Mouse (Mus musculus) embryonic facial prominence, embryonic 11.5 days (tissue): Measurements from ENCODE around the gene Tfb2m. TPM values are rescaled to one million over a fixed set of nuclear protein-coding genes. Genes with fewer than 3 reads are reported as not detected.

ENCODE experiments used
- ATAC-seq: fragments of 200-750 bp; cut with Nextera tagmentation; replicated peaks from 2 replicates; pipeline ENCODE4 v1.8.0; 2017; ENCODE audit warnings: low read depth; ENCODE audit not compliant: insufficient number of reproducible peaks, low FRiP score, low TSS enrichment
- DNase-seq: peaks from one replicate; pipeline ENCODE4 v3.0.0-alpha.2; 2015; ENCODE audit warnings: low spot score
- H3K27ac ChIP-seq: fragments of 300-500 bp; sonication (generic); replicated peaks from 2 replicates; pipeline ENCODE4 v1.5.1; 2014; ENCODE audit warnings: mild to moderate bottlenecking, low read depth, low read length, control low read depth
- H3K27me3 ChIP-seq: fragments of 300-500 bp; sonication (generic); 2 replicates; pipeline ENCODE4 v1.6.1; 2014; ENCODE audit warnings: mild to moderate bottlenecking, low read length, moderate library complexity, mixed read lengths; ENCODE audit not compliant: control insufficient read depth, insufficient read depth
- H3K36me3 ChIP-seq: fragments of 300-500 bp; sonication (generic); replicated peaks from 2 replicates; pipeline ENCODE4 v1.6.1; 2014; ENCODE audit warnings: low read depth, mild to moderate bottlenecking, low read length, moderate library complexity, mixed read lengths; ENCODE audit not compliant: control insufficient read depth, insufficient read depth
- H3K4me1 ChIP-seq: fragments of 300-500 bp; sonication (generic); 2 replicates; pipeline ENCODE4 v1.6.1; 2014; ENCODE audit warnings: low read length, mixed read lengths; ENCODE audit not compliant: control insufficient read depth, insufficient read depth
- H3K4me2 ChIP-seq: fragments of 300-500 bp; sonication (generic); 2 replicates; pipeline ENCODE4 v1.6.1; 2014; ENCODE audit warnings: low read depth, mild to moderate bottlenecking, control low read depth, low read length, moderate library complexity
- H3K4me3 ChIP-seq: fragments of 300-500 bp; sonication (generic); 2 replicates; pipeline ENCODE4 v1.5.1; 2014; ENCODE audit warnings: low read depth, low read length, control low read depth
- H3K9ac ChIP-seq: fragments of 300-500 bp; sonication (generic); replicated peaks from 2 replicates; pipeline ENCODE4 v1.6.1; 2014; ENCODE audit warnings: mild to moderate bottlenecking, control low read depth, low read length
- H3K9me3 ChIP-seq: fragments of 300-500 bp; sonication (generic); replicated peaks from 2 replicates; pipeline ENCODE4 v1.6.1; 2016; ENCODE audit warnings: mild to moderate bottlenecking, low read length, inconsistent platforms, mixed read lengths; ENCODE audit not compliant: control insufficient read depth
- WGBS: fragments of 180-500 bp; shearing (Covaris S2); extraction: QIAGEN DNeasy Blood & Tissue Kit; methylation state at CpG from one replicate; pipeline ENCODE4 v1.1.7; 2014; 5-methylcytosine and 5-hydroxymethylcytosine counted together
- polyA plus RNA-seq: library from polyadenylated mRNA; unstranded; fragments of >200 nt; fragmentation: Nextera tagmentation; extraction: Ambion mirVana; gene quantifications from 2 replicates; pipeline ENCODE4 v1.2.1, GENCODE M21; 2014

The Tfb2m gene
- polyA plus RNA-seq, 1 experiment from 2014 or later, result 38.5 TPM

- Histone ChIP-seq H3K27ac (no peak overlapping the region), H3K9ac (no peak overlapping the region), H3K9me3 (no peaks in the 10 kb centered on the region), H3K36me3 (no peaks in the 10 kb centered on the region), H3K4me3 (no peak overlapping the region), H3K27me3 (no peaks in the 10 kb centered on the region), H3K4me2 (no peak overlapping the region), H3K4me1 (no peaks in the 10 kb centered on the region; the same call in 1 of the 2 replicates)
- no peak for ATAC-seq
- WGBS, result 90% methylated on average over 3 of the region's 3 CpGs
- DNase-seq, result no peak
These were observed 37.0 kb upstream of the Tfb2m start for GRCm38 (mm10) chr1:179583090-179583489.

GRCm38 (mm10) chr1:179582021-179582433 lies 36.0 kb upstream of the Tfb2m start:
- DNase-seq, result no peak
- Histone ChIP-seq H3K27me3 (no peaks in the 10 kb centered on the region), H3K4me3 (no peak overlapping the region), H3K9ac (no peak overlapping the region), H3K9me3 (no peaks in the 10 kb centered on the region), H3K36me3 (no peaks in the 10 kb centered on the region), H3K4me2 (no peak overlapping the region), H3K4me1 (no peaks in the 10 kb centered on the region), H3K27ac (no peak overlapping the region)
- ATAC-seq, result no peak
- WGBS, result 55% methylated on average over 6 of the region's 6 CpGs

DNA sequence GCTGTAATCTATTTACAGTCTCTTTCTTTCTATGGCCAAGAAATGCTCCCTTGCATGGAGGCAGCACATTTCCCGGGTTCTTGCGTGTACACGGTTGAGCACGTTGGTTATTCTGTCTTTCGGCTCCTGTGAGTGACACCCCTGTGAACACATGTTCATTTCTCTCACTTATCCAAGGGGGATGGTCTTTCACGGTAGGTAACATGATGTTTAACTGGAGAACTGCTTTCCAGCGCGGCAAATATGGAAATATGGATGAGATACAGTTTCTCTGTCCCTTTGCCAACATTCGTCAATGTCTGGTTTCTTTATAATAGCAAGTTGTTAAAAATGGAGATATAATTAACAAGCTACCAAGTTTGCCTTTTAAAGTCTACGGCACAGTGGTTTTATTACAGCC lies 35.4 kb upstream of the Tfb2m start:
- ATAC-seq (no peak), DNase-seq (no peak)
- no peaks in the 10 kb centered on the region for H3K36me3 ChIP-seq
- H3K27me3 ChIP-seq, result no peaks in the 10 kb centered on the region
- no peak overlapping the region for H3K9ac ChIP-seq
- H3K4me3 ChIP-seq, result no peak overlapping the region
- H3K4me2 ChIP-seq, result no peak overlapping the region
- H3K9me3 ChIP-seq, result no peaks in the 10 kb centered on the region
- H3K4me1 ChIP-seq, result no peaks in the 10 kb centered on the region
- no peak overlapping the region for H3K27ac ChIP-seq
- WGBS, result 91% methylated on average over 10 of the region's 10 CpGs

DNA sequence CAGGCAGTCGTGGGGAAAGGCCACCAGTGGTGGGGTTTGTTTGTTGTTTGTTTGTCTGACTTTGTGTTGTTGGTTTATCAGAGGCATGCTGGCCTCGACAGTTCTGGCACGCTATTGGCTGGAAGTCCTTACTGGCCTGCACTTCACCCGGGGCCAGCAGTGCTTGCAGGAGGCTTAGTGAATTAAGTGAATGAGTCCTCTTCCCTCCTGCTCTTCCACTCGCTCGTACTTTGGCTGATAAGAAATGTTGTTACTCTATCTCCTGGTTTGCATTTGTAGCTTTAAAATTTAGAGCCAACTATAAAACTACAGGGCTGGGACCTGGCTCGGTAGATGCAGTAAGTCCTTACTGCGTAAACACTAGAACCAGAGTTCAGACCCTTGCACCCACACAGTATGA lies 34.1 kb upstream of the Tfb2m start:
- Histone ChIP-seq H3K27me3 (no peaks in the 10 kb centered on the region), H3K4me3 (no peak overlapping the region), H3K4me2 (no peak overlapping the region), H3K4me1 (no peaks in the 10 kb centered on the region), H3K36me3 (no peaks in the 10 kb centered on the region), H3K9ac (no peak overlapping the region), H3K9me3 (no peaks in the 10 kb centered on the region), H3K27ac (no peak overlapping the region)
- ATAC-seq (no peak), DNase-seq (no peak)
- 78% methylated on average over 8 of the region's 8 CpGs for WGBS

DNA sequence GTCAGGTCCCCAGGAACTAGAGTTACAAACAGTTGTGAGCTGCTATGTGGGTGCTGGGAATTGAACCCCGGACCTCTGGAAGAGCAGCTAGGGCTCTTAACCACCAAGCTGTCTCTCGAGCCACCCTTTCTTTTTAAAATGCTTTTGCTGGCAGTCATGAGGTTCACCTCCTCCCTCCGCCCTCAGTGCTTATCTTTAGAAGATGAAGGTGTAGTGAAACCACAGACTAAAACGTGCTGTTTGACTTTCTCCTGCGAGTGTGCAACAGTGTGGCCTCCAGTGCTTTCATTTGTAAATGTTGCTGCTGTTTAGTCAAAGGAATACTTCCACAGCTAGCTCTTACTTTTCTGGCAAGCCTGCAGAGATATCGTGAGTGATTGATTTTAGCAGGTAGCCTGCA lies 32.6 kb upstream of the Tfb2m start:
- H3K4me3 ChIP-seq, result no peak overlapping the region
- no peak for DNase-seq
- H3K27me3 ChIP-seq, result no peaks in the 10 kb centered on the region
- 90% methylated on average over 6 of the region's 6 CpGs for WGBS
- H3K9me3 ChIP-seq, result no peaks in the 10 kb centered on the region
- H3K9ac ChIP-seq, result no peak overlapping the region
- no peak for ATAC-seq
- no peak overlapping the region for H3K4me2 ChIP-seq
- no peaks in the 10 kb centered on the region for H3K4me1 ChIP-seq
- H3K36me3 ChIP-seq, result no peaks in the 10 kb centered on the region
- no peak overlapping the region for H3K27ac ChIP-seq

GRCm38 (mm10) chr1:179573650-179574206 lies 27.7 kb upstream of the Tfb2m start:
- no peaks in the 10 kb centered on the region for H3K27me3 ChIP-seq
- no peak overlapping the region for H3K4me2 ChIP-seq
- H3K27ac ChIP-seq, result no peak overlapping the region
- H3K4me1 ChIP-seq, result no peaks in the 10 kb centered on the region
- WGBS, result 72% methylated on average over 6 of the region's 6 CpGs
- H3K9me3 ChIP-seq, result no peaks in the 10 kb centered on the region
- no peak overlapping the region for H3K4me3 ChIP-seq
- H3K36me3 ChIP-seq, result no peaks in the 10 kb centered on the region
- ATAC-seq (no peak), DNase-seq (no peak)
- no peak overlapping the region for H3K9ac ChIP-seq

- Histone ChIP-seq H3K9ac (no peak overlapping the region), H3K27ac (no peak overlapping the region), H3K27me3 (no peaks in the 10 kb centered on the region), H3K4me2 (no peak overlapping the region), H3K4me3 (no peak overlapping the region), H3K36me3 (no peaks in the 10 kb centered on the region), H3K9me3 (no peaks in the 10 kb centered on the region), H3K4me1 (no peaks in the 10 kb centered on the region)
- DNase-seq (no peak), ATAC-seq (no peak)
- whole genome bisulfite sequencing, result 83% methylated on average over 4 of the region's 4 CpGs
These were observed 25.6 kb upstream of the Tfb2m start for GRCm38 (mm10) chr1:179571686-179572085.

GRCm38 (mm10) chr1:179570482-179570881 lies 24.4 kb upstream of the Tfb2m start:
- 93% methylated on average over 1 of the region's 1 CpGs for WGBS
- ATAC-seq, result no peak
- no peak overlapping the region for H3K9ac ChIP-seq

More at GRCm38 (mm10) chr1:179570482-179570881, 24.4 kb upstream of the Tfb2m start:
- no peaks in the 10 kb centered on the region for H3K36me3 ChIP-seq
- H3K27me3 ChIP-seq, result no peaks in the 10 kb centered on the region
- no peaks in the 10 kb centered on the region for H3K4me1 ChIP-seq
- no peak for DNase-seq
- no peak overlapping the region for H3K27ac ChIP-seq
- H3K4me3 ChIP-seq, result no peak overlapping the region
- H3K4me2 ChIP-seq, result no peak overlapping the region
- no peaks in the 10 kb centered on the region for H3K9me3 ChIP-seq
